Mouse (Mus musculus): ENCODE measurements around the gene Nans.

The Nans gene

DNA sequence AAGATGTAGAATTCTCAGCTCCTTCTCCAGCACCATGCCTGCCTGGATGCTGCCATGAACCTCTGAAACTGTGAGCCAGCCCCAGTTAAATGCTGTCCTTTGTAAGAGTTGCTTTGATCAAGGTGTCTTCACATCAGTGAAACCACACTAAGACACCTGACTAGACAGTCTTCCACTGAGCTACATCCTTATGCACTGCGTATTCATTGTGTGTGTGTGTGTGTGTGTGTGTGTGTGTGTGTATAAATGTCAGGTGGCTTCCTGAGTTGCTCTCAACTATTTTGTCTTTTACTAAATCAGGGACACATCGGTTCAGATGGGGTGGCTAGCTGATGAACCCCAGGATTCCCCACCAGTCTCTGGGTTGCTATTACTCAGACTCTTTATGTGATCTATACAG is 10.0 kb upstream of the Nans start:
- no peak for DNase-seq (ENCODE audit: extremely low spot score, low read depth, low spot score)

DNA sequence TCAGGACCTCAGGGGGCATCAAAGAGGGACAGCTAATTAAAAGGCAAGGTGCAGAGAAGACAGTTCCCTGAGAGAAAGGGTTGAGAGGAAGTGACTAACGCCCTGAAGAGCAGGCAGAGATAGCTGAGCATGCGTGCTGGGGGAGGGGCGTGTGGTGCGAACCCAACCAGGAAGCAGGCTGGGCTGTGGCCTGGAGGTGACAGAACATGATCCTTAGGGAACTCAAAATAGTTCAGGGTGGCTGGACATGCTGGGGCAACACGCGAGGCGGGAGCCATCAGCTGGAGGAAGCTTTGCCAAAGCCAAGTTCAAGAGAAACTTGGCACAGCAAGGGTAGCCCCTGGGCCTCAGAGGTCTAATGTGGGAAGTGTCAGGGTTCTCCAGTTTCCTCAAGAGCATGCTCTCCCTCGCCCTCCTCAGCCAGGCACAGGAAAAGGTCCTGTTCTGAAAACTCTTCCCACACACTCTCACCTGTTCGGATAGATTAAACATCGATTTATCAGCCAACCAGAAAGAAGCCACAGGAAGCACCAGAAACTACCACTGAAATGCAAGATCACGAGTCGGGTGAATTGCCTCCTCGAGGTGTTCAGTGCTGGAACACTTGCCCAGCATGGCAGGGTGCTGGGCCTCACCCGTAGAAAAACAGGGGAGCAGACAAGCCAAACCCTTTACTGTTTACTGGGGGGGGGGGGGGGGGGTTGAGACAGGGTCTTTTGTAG is 3.2 kb upstream of the Nans start:
- no peak for DNase-seq (ENCODE audit: extremely low spot score, low read depth, low spot score)

DNA sequence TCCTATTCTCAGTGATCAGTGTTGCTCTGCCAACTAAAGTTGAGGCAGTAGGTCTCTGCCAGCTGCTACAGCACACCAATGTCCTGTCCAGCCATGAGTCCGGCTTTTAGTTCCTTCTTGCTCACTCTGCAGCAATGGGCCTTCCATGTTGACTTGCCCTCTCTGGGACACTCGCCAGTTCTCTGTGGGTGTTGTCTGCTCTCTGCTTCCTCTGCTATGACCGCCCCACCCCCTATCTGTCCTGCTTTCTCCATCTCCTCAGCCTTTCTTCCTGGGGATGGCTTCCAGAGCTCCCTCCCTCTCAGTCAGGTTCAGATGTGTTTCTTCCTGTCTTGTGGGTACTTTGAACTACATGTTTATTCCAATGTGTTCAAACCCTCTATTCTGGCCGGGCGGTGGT is 1.7 kb upstream of the Nans start:
- DNase-seq (ENCODE audit: extremely low spot score, low read depth, low spot score): no peak

DNA sequence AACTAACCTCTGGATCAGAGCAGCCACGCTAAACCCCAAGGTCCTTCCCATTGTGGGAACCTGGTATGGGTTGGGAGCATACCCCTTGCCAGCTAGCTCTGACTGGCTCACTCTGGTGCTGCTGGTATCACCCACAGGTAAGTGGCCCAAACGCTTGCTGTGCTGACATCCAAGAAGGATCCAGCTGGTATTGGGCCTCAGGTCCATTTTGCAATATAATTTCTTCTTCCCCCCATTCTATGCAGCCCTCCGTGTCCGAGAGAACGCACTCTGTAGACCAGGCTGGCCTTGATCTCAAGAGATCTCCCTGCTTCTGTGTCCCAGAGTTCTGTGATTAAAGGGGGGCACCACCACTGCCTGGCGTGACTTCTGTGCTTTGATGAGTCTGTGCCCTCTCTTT is 4.0 kb downstream of the Nans start:
- DNase-seq (ENCODE audit: extremely low spot score, low read depth, low spot score): no peak

DNA sequence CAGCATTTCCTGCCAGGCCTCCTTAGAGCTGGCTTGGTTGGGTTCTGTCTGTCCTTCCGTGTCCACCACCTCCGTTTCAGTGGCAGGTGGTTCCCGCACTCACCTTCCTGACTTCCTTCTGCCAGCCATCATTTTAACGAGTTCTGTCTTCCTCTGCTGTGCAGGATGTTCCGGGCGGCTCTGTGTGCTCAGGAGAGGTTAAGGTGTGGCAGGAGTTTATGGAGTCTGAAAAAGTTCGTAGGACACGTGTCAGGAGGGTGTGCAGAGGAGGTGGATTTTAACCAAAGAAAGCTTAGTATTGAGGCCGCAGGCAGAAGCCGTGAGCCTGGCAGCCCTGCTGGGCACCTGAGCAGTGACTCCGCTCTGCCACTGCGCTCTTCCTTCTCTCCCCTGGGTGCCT is 6.5 kb downstream of the Nans start:
- DNase-seq (ENCODE audit: extremely low spot score, low read depth, low spot score): no peak

DNA sequence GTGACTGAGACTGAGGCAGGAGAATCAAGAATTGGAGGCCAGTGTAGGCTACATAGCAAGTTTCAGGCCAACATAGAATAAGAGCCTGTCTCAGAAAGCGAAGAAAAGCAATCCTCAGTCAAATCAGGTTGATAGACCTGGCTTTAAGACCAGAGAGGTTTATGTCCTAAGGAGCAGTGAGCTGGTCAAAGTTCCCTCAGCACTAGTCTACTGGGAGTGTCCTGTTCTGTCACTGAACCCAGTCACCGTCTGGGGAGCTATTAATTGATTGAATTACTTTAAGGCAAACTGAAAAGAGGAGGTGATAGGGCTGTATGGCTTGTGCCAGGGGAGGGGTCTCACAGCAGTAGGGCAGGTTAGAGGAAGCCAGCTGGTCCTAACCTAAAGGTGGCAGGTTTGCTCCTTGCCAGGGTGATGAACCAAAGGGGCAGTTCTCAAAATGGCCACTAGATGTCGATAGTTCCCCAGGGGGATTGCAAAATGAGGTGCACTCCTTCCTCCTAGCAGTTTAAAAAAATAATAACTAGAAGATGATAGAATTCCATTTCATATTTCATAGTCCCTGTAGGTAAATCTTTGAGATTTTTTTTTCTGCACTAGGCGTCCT is 8.3 kb downstream of the Nans start:
- peak; percentile 37 for DNase-seq (ENCODE audit: extremely low spot score, low read depth, low spot score)

DNA sequence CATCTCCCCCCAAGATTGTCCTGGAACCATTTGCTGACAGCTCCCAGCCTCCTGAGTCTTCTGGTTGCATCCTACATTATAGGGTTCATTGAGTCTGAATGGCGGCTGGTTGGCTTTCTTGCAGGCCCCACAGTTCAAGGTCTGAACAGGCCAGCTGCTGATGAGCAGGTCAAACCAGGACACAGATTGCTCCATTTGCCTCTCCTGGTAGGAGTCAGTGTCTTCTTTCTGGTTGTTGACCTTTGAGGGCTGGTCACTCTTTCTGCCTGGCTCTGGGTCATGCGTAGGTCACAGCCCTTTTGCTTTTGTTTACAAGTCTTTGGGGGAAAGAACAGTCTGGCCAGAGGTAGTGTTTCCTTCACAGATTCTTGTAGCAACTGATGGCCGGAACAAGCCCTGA is 9.5 kb downstream of the Nans start:
- DNase-seq (ENCODE audit: extremely low spot score, low read depth, low spot score): no peak

DNA sequence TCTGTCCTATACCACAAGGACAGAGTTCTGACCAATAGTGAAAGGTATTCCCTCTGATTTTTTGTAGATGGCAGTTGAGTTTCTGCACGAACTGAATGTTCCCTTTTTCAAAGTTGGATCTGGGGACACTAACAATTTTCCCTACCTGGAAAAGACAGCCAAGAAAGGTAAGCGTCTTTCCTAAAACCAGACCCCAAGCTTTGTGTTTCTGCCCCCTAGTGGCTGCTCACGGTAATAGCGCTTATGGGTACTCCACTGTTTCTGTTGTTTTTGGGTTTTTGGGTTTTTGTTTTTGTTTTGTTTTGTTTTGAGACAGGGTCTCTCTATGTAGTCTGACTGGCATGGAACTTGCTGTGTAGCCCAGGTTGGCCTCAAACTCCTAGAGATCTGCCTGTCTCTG is 9.9 kb downstream of the Nans start:
- DNase-seq (ENCODE audit: extremely low spot score, low read depth, low spot score): no peak

DNA sequence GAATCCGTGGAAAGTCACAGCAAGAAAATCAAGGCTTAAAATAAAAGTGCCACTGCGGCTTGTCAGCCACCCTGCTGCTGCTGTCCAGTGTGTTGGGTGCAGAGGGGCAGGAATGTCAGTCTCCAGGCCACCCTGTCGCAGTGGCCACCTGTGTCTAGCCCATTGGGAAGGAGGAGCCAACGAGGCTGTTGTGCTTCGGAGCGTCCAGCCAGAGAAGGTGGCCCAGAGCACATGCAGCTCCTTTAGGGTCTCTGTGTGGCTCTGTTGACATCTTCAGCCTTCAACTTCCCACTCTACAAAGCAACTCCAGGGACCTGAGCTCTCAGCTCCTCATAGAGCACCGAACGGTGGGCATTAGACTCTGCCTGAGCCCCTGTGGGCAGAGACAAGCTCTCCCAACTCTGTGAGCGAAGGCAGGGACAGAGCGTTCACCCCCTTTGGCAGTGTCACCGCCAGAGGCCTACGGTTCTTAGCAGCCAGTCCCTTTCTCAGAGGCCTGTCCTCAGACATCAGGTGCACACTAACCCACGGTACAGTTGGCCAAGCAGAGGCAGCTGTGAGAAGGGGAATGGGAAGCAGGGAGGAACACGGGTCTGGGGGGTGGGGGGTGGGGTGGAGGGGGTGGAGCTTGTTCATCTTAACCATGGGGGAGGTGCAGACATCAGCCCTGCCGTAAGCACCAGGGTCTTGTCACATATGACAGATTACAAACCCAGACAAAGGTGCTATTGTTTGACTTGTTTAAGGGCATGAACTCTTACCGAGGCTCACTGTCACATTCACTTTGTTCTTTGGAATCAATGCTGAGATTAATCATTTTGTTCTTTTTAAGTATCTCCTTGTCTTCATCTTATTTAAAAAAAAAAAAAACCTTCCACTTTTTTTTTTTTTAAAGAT is 13.8 kb downstream of the Nans start:
- DNase-seq (ENCODE audit: extremely low spot score, low read depth, low spot score): no peak

DNA sequence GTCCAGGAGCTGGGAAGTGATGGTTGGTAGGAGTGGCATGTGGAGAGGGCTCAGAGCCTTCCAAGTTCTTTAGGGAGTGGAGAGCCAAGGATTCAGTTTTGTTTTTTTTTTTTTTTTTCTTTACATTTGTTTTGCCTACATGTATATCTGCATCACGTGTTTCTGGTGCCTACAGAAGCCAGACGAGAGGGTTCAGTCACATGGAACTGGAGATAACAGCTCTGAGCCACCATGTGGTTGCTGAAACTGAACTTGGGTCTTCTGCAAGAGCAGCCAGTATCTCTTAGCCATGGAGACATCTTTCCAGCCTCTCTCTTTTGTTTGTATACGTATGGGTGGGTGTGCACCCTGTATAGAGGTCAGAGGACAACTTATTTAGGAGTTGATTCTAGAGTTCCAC is 14.8 kb downstream of the Nans start:
- DNase-seq (ENCODE audit: extremely low spot score, low read depth, low spot score): no peak

DNA sequence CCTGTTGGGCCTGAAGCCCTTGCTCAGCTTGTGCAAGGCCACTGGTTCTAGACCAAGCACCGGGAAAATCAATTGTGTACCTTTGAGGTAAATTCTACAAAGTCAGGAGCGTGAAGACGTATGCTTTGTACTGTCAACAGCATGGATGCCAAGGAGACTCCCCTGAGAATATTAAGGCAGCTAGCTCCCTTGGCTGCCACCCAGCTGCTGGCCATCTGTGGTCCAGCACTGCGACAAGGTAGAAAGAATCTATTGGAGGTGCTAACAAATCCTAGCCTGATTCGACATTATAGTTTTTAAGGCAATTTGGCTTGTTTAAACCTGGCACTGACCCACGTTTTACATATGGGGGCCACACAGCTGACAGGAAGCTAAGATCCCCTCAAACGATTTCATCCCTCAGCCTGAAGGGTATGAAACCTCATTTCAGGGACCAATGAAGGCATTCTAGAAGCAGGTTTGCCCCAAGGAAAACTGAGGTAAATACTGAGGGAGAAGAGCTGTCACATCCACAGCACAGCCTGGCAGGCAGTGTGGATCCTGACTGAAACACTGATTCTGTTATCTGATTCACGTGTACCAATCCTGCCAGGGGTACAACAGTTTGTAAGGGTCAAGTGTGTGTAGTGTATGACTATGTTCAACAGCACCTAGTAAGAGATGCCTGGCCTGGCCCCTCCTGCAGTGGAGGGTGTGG is 16.5 kb downstream of the Nans start:
- DNase-seq (ENCODE audit: extremely low spot score, low read depth, low spot score): no peak

DNA sequence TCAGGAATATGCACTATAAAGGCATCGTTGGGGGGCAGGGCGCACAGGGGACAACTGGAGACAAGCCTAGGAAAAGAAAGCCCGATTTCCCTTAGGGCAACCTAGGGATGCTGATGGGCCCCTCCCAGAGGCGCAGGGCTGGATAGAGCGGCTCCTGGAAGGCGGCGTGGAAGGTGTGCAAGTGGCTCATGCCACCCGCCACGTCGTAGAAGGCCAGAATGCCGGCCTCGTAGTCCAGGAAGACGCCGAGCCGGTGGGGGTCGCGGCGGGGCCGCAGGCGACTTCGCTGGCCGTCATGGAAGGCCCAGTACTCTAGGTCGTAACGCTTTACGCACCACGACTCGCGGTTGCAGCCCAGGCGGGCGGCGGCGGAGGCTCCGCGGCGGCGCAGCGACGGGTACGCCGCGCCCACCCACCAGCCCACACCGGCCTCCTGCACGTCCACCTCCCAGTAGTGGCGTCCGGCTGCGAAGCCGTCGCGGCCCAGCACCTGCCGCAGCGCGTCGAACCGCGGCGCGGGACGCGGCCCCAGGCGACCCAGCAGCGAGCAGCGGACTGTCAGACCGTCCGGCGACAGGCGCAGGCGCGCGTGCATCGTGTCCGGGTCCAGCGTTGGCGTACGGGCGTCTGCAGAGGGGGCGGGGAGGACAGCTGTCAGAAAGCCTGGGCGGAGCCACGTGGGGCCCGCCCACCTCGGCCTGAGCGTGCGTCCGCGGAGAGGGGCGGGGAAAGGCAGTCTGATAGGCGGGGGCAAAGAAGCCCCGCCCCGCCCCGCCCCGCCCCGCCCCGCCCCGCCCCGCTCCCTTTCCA is 18.0 kb downstream of the Nans start:
- peak; percentile 54 for DNase-seq (ENCODE audit: extremely low spot score, low read depth, low spot score)

DNA sequence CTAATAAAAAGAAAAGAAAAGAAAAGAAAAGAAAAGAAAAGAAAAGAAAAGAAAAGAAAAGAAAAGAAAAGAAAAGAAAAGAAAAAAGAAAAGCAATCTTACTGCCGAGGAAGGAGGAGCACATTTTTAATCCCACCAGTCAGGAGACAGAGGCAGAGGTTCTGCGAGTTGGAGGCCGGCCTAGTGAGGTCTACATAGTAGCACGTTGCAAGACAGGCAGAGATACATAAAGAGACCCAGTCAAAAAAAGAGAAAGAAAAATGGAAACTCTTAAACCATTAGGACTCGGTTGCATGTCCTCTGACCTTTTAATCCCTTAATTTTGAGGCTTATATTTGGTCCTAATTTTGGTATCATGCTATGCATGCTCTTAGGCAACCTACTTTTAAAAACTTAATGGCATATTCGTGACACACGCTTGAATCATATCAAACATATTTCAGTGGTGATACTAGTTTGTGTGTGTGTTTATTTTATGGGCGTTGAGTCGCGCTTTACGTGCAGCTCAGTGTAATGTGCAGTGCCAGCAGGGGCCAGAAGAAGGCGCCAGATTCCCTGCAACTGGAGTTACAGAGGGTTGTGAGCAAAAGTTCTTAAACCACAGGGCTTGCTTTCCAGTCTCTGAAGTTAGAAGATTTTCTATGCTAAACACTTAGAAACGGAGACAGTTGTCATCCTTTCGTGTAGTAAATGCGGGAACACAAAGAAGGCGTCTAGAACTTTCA is 18.9 kb downstream of the Nans start:
- DNase-seq (ENCODE audit: extremely low spot score, low read depth, low spot score): peak; percentile 64

DNA sequence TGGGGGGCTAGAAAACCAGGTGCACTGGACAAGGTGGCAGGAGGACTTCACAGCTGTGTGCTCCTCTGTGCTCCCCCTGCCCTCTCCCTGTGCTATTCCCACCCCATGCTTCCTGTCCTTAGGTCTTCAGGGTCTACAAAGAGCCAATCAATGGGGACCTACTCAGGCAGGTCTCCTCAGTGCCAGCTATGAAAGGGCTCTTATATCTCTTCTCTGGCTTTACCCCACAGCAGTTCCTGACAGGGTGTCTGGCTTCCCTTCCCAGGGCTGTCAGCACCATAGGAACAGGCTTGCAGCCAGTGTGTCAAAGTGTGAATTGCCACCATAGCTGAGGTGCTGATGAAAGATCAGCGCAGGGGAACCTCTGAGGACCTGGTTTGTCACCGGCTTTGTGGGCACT is 31.4 kb downstream of the Nans start:
- DNase-seq (ENCODE audit: extremely low spot score, low read depth, low spot score): no peak

DNA sequence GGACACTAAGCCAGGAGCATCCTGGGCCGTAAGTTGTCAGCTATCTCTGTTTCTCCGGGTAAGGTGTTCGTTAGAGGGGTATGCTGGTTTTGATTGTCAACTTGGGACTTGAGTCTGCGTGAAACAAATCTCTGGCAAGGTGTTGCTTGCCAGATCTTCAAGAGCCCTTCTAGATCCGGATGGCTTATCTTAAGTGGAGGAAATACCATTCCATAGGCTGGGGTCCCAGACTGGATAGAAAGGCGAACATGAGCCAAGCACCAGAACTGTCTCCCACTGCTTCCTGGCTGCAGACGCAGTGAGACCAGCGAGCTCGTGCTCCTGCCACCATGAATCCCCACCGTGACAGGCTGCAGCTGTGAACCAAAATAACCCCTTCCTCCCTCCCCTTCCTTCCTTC is 32.4 kb downstream of the Nans start:
- DNase-seq (ENCODE audit: extremely low spot score, low read depth, low spot score): no peak

DNA sequence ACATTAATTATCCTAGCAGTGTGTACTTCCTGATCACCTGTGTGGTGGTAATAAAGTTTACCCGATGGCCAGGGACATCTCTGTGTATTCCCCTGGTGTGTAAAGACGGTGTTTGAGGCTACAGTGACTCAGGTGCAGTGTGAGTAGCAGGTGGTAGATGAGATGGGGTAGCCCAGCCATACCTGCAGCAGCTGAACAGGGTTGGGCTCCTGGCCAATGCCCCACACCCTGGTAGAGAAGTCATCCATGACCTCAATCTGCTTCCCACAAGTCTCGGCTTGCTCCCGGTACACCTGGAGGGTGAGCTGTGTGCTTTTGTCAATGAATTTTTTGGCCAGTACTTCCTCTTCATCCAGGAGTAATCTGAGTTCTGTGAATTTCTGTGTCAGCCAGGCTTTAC is 34.3 kb downstream of the Nans start:
- DNase-seq (ENCODE audit: extremely low spot score, low read depth, low spot score): no peak

DNA sequence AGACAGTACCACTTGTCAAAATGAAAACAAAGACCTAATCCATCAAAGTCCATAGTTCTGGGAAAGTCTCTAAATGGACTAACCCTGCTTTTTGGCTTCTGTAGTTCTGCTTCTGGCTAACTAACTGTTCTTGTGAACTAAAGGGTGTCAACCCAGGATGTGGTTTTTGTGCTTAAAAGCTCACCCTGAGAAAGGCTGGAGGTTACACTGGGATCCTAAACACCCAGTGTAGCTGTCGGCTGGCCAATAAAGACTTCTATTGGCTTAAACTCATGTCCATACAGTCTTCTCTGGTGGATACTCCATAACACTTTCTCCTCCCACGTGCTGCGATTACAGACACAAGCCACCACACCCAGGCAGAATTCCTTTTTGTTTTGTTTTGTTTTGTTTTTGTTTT is 37.2 kb downstream of the Nans start:
- no peak for DNase-seq (ENCODE audit: extremely low spot score, low read depth, low spot score)

DNA sequence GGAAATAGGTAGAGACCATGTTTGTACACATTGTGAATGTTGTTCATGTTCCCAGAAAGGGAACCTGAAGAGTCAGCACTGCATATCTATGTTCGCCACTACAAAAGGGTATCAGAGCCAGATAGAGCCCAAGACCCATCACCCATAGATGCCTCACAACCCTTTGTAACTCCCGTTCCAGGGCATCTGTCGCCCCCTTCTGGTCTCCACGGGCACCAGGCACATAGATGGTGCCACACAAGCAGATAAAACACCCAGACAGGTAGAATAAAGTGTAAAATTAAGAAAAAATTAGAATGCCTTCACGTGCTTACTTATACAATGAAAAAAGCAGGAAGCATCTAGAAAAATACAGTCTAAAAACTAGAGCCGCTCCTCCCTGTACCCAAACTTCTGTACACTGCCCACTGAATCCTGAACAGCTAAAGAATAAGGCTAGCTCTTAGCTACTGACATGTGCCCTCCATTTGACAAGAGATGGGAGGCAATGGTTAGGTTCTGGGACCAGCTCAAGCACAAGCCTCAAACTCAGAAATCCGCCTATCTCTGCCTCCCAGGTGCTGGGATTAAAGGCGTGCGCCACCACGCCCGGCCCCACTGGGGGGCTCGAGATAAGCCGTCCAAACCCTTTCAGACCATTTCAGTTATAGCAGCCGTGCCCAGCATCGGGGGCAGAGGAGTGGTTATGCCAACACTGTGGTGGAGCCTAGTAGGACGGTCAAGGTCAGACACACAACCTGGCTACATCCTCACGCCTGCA is 37.9 kb downstream of the Nans start:
- DNase-seq (ENCODE audit: extremely low spot score, low read depth, low spot score): no peak

DNA sequence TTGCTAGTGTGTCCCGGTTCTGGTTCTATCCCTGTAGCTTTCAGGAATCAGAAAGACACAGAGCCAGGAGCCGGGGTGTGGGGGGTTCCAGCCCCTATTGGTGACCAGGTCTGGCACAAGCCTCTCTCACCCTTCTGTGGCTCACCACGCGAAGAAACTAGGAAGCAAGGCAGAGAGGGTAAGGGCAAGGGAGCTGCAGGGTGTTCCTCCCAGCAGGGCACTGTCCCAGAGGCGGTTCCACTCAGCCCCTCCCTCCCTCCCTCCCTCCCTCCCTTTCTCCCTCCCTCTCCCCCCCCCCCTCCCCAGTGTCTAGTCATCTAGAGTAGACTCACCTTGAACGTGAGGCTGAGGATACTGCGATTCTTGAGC is 38.5 kb downstream of the Nans start:
- DNase-seq (ENCODE audit: extremely low spot score, low read depth, low spot score): no peak

All from hindlimb bud, embryonic 11.5 days (tissue).